Mouse (Mus musculus) thymus, postnatal 36 days (tissue): Measurements from ENCODE around the gene Tma7.

Source experiments
- DNase-seq, 2 experiments: peaks; one replicate each; pipeline ENCODE4 v3.0.0; 2022; ENCODE audit warnings: mixed read lengths in 2 of 2

The Tma7 gene

GRCm38 (mm10) chr9:109082124-109082800 is at the start of gene Tma7, which contains the start of gene Ccdc51:
Gene Tma7, minus strand, starts transcription at chr9:109082587.
Gene Ccdc51, plus strand, starts transcription at chr9:109082493.
- peak; percentile 79 to 86 for DNase-seq

- DNase-seq = no peak
Observed at GRCm38 (mm10) chr9:109130076-109130475, 47.7 kb upstream of the Tma7 start.

GRCm38 (mm10) chr9:109128211-109128610 is 45.8 kb upstream of the Tma7 start:
- no peak for DNase-seq

- no peak for DNase-seq
Observed at GRCm38 (mm10) chr9:109127076-109127475, 44.7 kb upstream of the Tma7 start.

- DNase-seq = no peak
Observed at GRCm38 (mm10) chr9:109125481-109125880, 43.1 kb upstream of the Tma7 start.

GRCm38 (mm10) chr9:109125043-109125442 is 42.7 kb upstream of the Tma7 start:
- DNase-seq = no peak

GRCm38 (mm10) chr9:109124164-109124563 is 41.8 kb upstream of the Tma7 start:
- no peak for DNase-seq

- no peak for DNase-seq
Observed at GRCm38 (mm10) chr9:109123266-109123665, 40.9 kb upstream of the Tma7 start.

GRCm38 (mm10) chr9:109122553-109123085 is 40.2 kb upstream of the Tma7 start:
- DNase-seq = peak in 1 of 2 experiments; percentile 34

GRCm38 (mm10) chr9:109120956-109121355 is 38.6 kb upstream of the Tma7 start:
- DNase-seq = no peak

GRCm38 (mm10) chr9:109119571-109119970 is 37.2 kb upstream of the Tma7 start:
- no peak for DNase-seq

- no peak for DNase-seq
Observed at GRCm38 (mm10) chr9:109118106-109118505, 35.7 kb upstream of the Tma7 start.

GRCm38 (mm10) chr9:109116205-109116604 is 33.8 kb upstream of the Tma7 start:
- DNase-seq = no peak

- DNase-seq = peak in 1 of 2 experiments; percentile 0
Observed at GRCm38 (mm10) chr9:109114871-109115270, 32.5 kb upstream of the Tma7 start.

- DNase-seq = peak in 1 of 2 experiments; percentile 2
Observed at GRCm38 (mm10) chr9:109114276-109114675, 31.9 kb upstream of the Tma7 start.

GRCm38 (mm10) chr9:109113331-109113730 is 30.9 kb upstream of the Tma7 start:
- peak in 1 of 2 experiments; percentile 1 for DNase-seq

- peak in 1 of 2 experiments; percentile 2 for DNase-seq
Observed at GRCm38 (mm10) chr9:109111591-109111990, 29.2 kb upstream of the Tma7 start.

- DNase-seq = no peak
Observed at GRCm38 (mm10) chr9:109111101-109111500, 28.7 kb upstream of the Tma7 start.

- no peak for DNase-seq
Observed at GRCm38 (mm10) chr9:109110240-109110639, 27.9 kb upstream of the Tma7 start.

GRCm38 (mm10) chr9:109107341-109107740 is 25.0 kb upstream of the Tma7 start:
- no peak for DNase-seq

- no peak for DNase-seq
Observed at GRCm38 (mm10) chr9:109105648-109106047, 23.3 kb upstream of the Tma7 start.

GRCm38 (mm10) chr9:109105011-109105410 is 22.6 kb upstream of the Tma7 start:
- DNase-seq = no peak

GRCm38 (mm10) chr9:109104083-109104482 is 21.7 kb upstream of the Tma7 start:
- DNase-seq = no peak

GRCm38 (mm10) chr9:109103250-109103649 is 20.9 kb upstream of the Tma7 start:
- DNase-seq = no peak

GRCm38 (mm10) chr9:109102541-109102940 is 20.2 kb upstream of the Tma7 start:
- DNase-seq = no peak
